ENCODE assay signal across 8 mouse cellular contexts in genomic region chr4:56864417-56865001, GRCm38 (mm10). TPM values are rescaled to one million over a fixed set of nuclear protein-coding genes. Genes with fewer than 3 reads are reported as not detected.
DNase-seq lines count a peak whose midpoint lies in the region; ATAC-seq and TF ChIP-seq lines count a peak whose summit lies in the region.

No protein-coding gene starts in this region.

- no peaks in the 10 kb centered on the region for H3K9me3 ChIP-seq in midbrain, embryonic 15.5 days

- peak; percentile 55 for ATAC-seq in frontal cortex, adult (ENCODE audit: low TSS enrichment)
- peak; percentile 81 for ATAC-seq in midbrain, embryonic 15.5 days (replicated peaks)
- no peak for ATAC-seq in CD4-positive, CD25-positive, alpha-beta regulatory T cell, adult 4 months

- no peaks in the 10 kb centered on the region for H3K27me3 ChIP-seq in spleen, adult 2 months (ENCODE audit: control insufficient read depth, insufficient read depth, low read length)
- H3K27me3 ChIP-seq in kidney, adult 2 months (replicated peaks; ENCODE audit: control insufficient read depth, insufficient read depth, low read length): no peaks in the 10 kb centered on the region
- no peaks in the 10 kb centered on the region for H3K27me3 ChIP-seq in midbrain, embryonic 15.5 days (replicated peaks)

- H3K4me2 ChIP-seq in midbrain, embryonic 15.5 days: peak overlapping the region; percentile 76

- DNase-seq in spleen, adult 2 months (ENCODE audit: low read depth in 1 of 2, low spot score in 2 of 2): no peak
- no peak for DNase-seq in spleen, adult 12 weeks (ENCODE audit: low spot score)
- peak; percentile 68 for DNase-seq in brain, embryonic 14.5 days (ENCODE audit: low read depth)
- peak; percentile 40 for DNase-seq in kidney, adult 2 months
- peak; percentile 42 for DNase-seq in liver

- no peak for TF ChIP-seq POLR2A in spleen, adult 2 months (IDR thresholded peaks at IDR 0.05; ENCODE audit: low read depth, low read length)
- TF ChIP-seq POLR2A in brain, embryonic 14.5 days (IDR thresholded peaks at IDR 0.05; ENCODE audit: borderline replicate concordance, extremely low read depth, insufficient read depth, insufficient read length, poor library complexity, severe bottlenecking): no peak
- no peak for TF ChIP-seq POLR2A in kidney, adult 2 months (IDR thresholded peaks at IDR 0.05; ENCODE audit: low read depth, low read length)

- H3K9ac ChIP-seq in midbrain, embryonic 15.5 days: peak overlapping the region; percentile 95

- peaks cover 2% of the 10 kb centered on the region; the same call in 1 of the 2 replicates for H3K4me1 ChIP-seq in spleen, adult 2 months (ENCODE audit: control insufficient read depth, insufficient read depth, insufficient read length)
- peaks cover 4% of the 10 kb centered on the region; the same call in 1 of the 2 replicates for H3K4me1 ChIP-seq in kidney, adult 2 months (ENCODE audit: control insufficient read depth, insufficient read depth, low read length)
- peaks cover 21% of the 10 kb centered on the region for H3K4me1 ChIP-seq in midbrain, embryonic 15.5 days

- H3K4me3 ChIP-seq in spleen, adult 2 months (ENCODE audit: extremely low read depth, insufficient read depth, insufficient read length): peak overlapping the region; percentile 77
- peak overlapping the region; percentile 73 for H3K4me3 ChIP-seq in kidney, adult 2 months (ENCODE audit: insufficient read depth, low read depth, low read length)
- peak overlapping the region; percentile 94 for H3K4me3 ChIP-seq in midbrain, embryonic 15.5 days

- H3K27ac ChIP-seq in spleen, adult 2 months (ENCODE audit: insufficient read depth, low read length): peak overlapping the region; percentile 32; the same call in 1 of the 2 replicates
- peak overlapping the region; percentile 24 for H3K27ac ChIP-seq in kidney, adult 2 months (ENCODE audit: insufficient read depth, low read depth, low read length)
- peak overlapping the region; percentile 82 for H3K27ac ChIP-seq in midbrain, embryonic 15.5 days

- no peak for TF ChIP-seq CTCF in spleen, adult 2 months (IDR thresholded peaks at IDR 0.05; ENCODE audit: extremely low read depth, insufficient read depth, insufficient read length, insufficient replicate concordance)
- TF ChIP-seq CTCF in brain, embryonic 14.5 days (IDR thresholded peaks at IDR 0.05; ENCODE audit: borderline replicate concordance, extremely low read depth, insufficient read depth, insufficient read length): no peak
- no peak for TF ChIP-seq CTCF in kidney, adult 2 months (conservative IDR thresholded peaks at IDR 0.05; ENCODE audit: insufficient read depth, insufficient read length, low read depth, low read length)

- H3K36me3 ChIP-seq in spleen, adult 2 months (ENCODE audit: control insufficient read depth, insufficient read depth, low read length): no peaks in the 10 kb centered on the region
- H3K36me3 ChIP-seq in kidney, adult 2 months (ENCODE audit: control insufficient read depth, insufficient read depth, low read length): no peaks in the 10 kb centered on the region
- H3K36me3 ChIP-seq in midbrain, embryonic 15.5 days (replicated peaks): no peaks in the 10 kb centered on the region

- 1% methylated on average over 46 of the region's 49 CpGs for WGBS in spleen, adult 2 months
- 1% methylated on average over 49 of the region's 49 CpGs for WGBS in kidney, adult 2 months
- under 1% methylated on average over 43 of the region's 49 CpGs for WGBS in midbrain, embryonic 15.5 days

RNA-seq across cellular contexts. Expression of gene Ctnnal1, which starts 0.5 kb away (rescaled TPM):
- 1.7 and 2.0 TPM in 2 replicates for polyA plus RNA-seq in spleen, adult 2 months (2012; rRNA removed)
- polyA plus RNA-seq in brain, embryonic 14.5 days (2012; rRNA removed): 17.7 and 22.2 TPM in 2 replicates
- 14.3 and 14.4 TPM in 2 replicates for polyA plus RNA-seq in kidney, adult 2 months (2012; rRNA removed)
- polyA plus RNA-seq in midbrain, embryonic 15.5 days (2015; fragmentation: Nextera tagmentation; extraction: Ambion mirVana): 12.5 and 14.0 TPM in 2 replicates
- polyA plus RNA-seq in CD4-positive, CD25-positive, alpha-beta regulatory T cell, adult 4 months (2017; shearing (Covaris generic)): 1 to 10 TPM; 1.2 to 1.3 TPM

Comparison
In these comparisons a context has a peak if more than half of its experiments do, and no peak if none do; other contexts are left out.
1. DNase-seq: peak in brain, embryonic 14.5 days (single experiment), kidney, adult 2 months (single experiment) and liver (single experiment); none in spleen, adult 2 months (0 of 2) and spleen, adult 12 weeks (single experiment).
2. H3K27ac ChIP-seq: peak in every context shown above with its lines; median percentile 82 in midbrain, embryonic 15.5 days; 32 in spleen, adult 2 months; 24 in kidney, adult 2 months.
3. Peak in every context shown above with its lines, with median percentiles within 50 percentile points of each other: H3K4me3 ChIP-seq.